Mouse (Mus musculus) bone marrow macrophage, adult 2 months (primary cell): ENCODE measurements around the gene Ptrh2.

ENCODE experiments used
- CTCF ChIP-seq: IDR thresholded peaks from 2 replicates; pipeline ENCODE4 v1.5.1; 2012; ENCODE audit warnings: low read depth, mild to moderate bottlenecking, low read length, moderate library complexity
- POLR2A ChIP-seq: IDR thresholded peaks from 2 replicates; pipeline ENCODE4 v1.6.1; 2012; ENCODE audit warnings: mild to moderate bottlenecking, low read depth, low read length, borderline replicate concordance

- no peak for TF ChIP-seq POLR2A
- no peak for TF ChIP-seq CTCF
Measured at GRCm38 (mm10) chr11:86681423-86681822, 2.4 kb upstream of the Ptrh2 start.
